Mouse (Mus musculus): ENCODE measurements around the gene Tmem51. TPM values are rescaled to one million over a fixed set of nuclear protein-coding genes. Genes with fewer than 3 reads are reported as not detected.
A peak's percentile ranks its signal among the peaks of the same experiment; 100 is the strongest.

Tmem51 gene
- polyA plus RNA-seq, 1 experiment from 2014 or later, result 23.0 TPM

GRCm38 (mm10) chr4:142065835-142066234, 18.3 kb downstream of the Tmem51 start:
- ATAC-seq (ENCODE audit: low FRiP score, low TSS enrichment), result 0 out of 2 replicates have a peak, but pooled peaks have one; percentile 2
- no peaks in the 10 kb centered on the region for H3K36me3 ChIP-seq (ENCODE audit: control insufficient read depth, insufficient read depth, low read length)
- no peak overlapping the region for H3K4me2 ChIP-seq (replicated peaks; ENCODE audit: low read depth, low read length)
- 63% methylated on average over 6 of the region's 6 CpGs for WGBS
- peaks cover 13% of the 10 kb centered on the region for H3K4me1 ChIP-seq (ENCODE audit: control insufficient read depth, insufficient read depth, low read length)
- no peak overlapping the region for H3K9ac ChIP-seq (ENCODE audit: low read depth, low read length)
- H3K27ac ChIP-seq (ENCODE audit: low read depth, low read length), result no peak overlapping the region
- no peaks in the 10 kb centered on the region for H3K9me3 ChIP-seq (ENCODE audit: control insufficient read depth, low read length)
- 0 out of 2 replicates have a peak, but pooled peaks cover 3% of the 10 kb centered on the region for H3K27me3 ChIP-seq (ENCODE audit: control insufficient read depth, insufficient read depth, low read length)
- no peak overlapping the region for H3K4me3 ChIP-seq (ENCODE audit: low read length)

- WGBS, result 63% methylated on average over 8 of the region's 8 CpGs
- H3K27ac ChIP-seq (ENCODE audit: low read depth, low read length), result no peak overlapping the region
- peaks cover 16% of the 10 kb centered on the region for H3K4me1 ChIP-seq (ENCODE audit: control insufficient read depth, insufficient read depth, low read length)
Measured at GRCm38 (mm10) chr4:142065270-142065669, 18.8 kb downstream of the Tmem51 start.

GRCm38 (mm10) chr4:142064582-142065228, 19.4 kb downstream of the Tmem51 start:
- H3K9ac ChIP-seq (ENCODE audit: low read depth, low read length), result no peak overlapping the region
- H3K4me1 ChIP-seq (ENCODE audit: control insufficient read depth, insufficient read depth, low read length), result peaks cover 16% of the 10 kb centered on the region
- H3K27ac ChIP-seq (ENCODE audit: low read depth, low read length), result no peak overlapping the region
- WGBS, result 85% methylated on average over 11 of the region's 11 CpGs
- H3K4me3 ChIP-seq (ENCODE audit: low read length), result no peak overlapping the region
- H3K9me3 ChIP-seq (ENCODE audit: control insufficient read depth, low read length), result no peaks in the 10 kb centered on the region
- H3K4me2 ChIP-seq (replicated peaks; ENCODE audit: low read depth, low read length), result no peak overlapping the region
- H3K36me3 ChIP-seq (ENCODE audit: control insufficient read depth, insufficient read depth, low read length), result no peaks in the 10 kb centered on the region
- ATAC-seq (ENCODE audit: low FRiP score, low TSS enrichment), result no peak
- 0 out of 2 replicates have a peak, but pooled peaks cover 3% of the 10 kb centered on the region for H3K27me3 ChIP-seq (ENCODE audit: control insufficient read depth, insufficient read depth, low read length)

More at GRCm38 (mm10) chr4:142065270-142065669, 18.8 kb downstream of the Tmem51 start:
- Histone ChIP-seq H3K27me3 (ENCODE audit: control insufficient read depth, insufficient read depth, low read length) (0 out of 2 replicates have a peak, but pooled peaks cover 3% of the 10 kb centered on the region), H3K4me2 (replicated peaks; ENCODE audit: low read depth, low read length) (no peak overlapping the region), H3K9me3 (ENCODE audit: control insufficient read depth, low read length) (no peaks in the 10 kb centered on the region), H3K4me3 (ENCODE audit: low read length) (no peak overlapping the region), H3K9ac (ENCODE audit: low read depth, low read length) (no peak overlapping the region), H3K36me3 (ENCODE audit: control insufficient read depth, insufficient read depth, low read length) (no peaks in the 10 kb centered on the region)
- ATAC-seq (ENCODE audit: low FRiP score, low TSS enrichment), result no peak

DNA sequence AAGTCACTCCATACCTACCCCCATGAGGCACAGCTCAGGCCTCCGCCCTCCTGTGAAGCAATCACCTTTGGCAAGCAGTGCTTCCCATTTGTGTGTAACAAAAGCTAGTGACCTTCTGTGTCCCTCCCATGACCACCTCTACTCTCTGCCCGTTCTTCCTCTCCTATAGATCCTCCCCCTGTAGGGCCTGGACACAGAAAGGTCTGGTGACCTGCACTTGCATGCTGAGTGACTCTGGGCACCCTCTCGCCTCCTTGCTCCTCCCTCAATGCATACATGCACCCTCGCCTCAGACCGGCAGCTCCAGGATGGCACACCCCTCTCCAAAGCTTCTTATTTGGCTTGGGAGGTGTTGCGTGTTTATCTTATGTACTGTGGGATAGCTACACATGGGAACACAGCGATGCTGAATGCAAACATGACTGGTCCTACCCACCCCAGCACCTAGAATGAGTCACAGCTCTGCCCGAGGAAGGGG, 21.0 kb downstream of the Tmem51 start:
- 80% methylated on average over 8 of the region's 8 CpGs for WGBS

DNA sequence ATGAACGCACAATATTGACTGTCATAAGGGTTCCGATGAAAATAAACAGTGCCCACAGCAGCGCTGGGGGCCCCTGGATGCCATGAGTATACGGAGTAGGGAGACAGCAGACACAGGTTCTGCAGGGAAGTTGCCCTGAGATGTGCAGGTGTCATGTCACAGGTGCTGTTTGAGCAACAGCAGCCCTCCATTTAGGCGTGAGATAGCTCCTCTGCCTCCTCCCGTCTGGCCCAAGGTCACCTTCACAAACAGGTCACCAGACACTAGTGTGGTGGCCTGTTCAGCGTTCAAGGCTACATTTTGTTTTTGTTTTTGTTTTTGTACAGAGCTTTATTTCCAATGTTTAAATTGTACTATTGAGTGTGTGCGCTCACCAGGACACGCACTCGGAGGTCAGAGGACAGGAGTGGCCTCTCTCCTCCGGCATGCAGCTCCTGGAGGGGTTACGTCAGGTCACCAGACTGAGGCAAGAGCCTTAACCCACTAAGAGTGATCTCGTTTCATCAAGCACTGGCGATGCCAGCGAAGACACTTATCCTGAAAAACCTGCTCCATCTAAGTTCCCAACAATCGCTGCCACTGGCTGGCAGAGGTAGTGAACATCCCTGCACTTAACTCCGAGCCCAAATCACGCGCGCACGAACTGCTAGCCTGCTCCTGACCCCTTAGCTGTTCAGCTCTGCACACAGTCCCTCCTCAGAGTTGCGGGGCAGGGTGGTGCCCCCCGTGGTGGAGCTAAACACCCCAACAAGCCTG, 22.4 kb downstream of the Tmem51 start:
- ATAC-seq (ENCODE audit: low FRiP score, low TSS enrichment), result no peak
- no peak overlapping the region for H3K4me2 ChIP-seq (replicated peaks; ENCODE audit: low read depth, low read length)
- no peaks in the 10 kb centered on the region for H3K36me3 ChIP-seq (ENCODE audit: control insufficient read depth, insufficient read depth, low read length)
- no peak overlapping the region for H3K27ac ChIP-seq (ENCODE audit: low read depth, low read length)
- H3K27me3 ChIP-seq (ENCODE audit: control insufficient read depth, insufficient read depth, low read length), result no peaks in the 10 kb centered on the region
- H3K4me3 ChIP-seq (ENCODE audit: low read length), result no peak overlapping the region
- H3K9ac ChIP-seq (ENCODE audit: low read depth, low read length), result no peak overlapping the region
- no peaks in the 10 kb centered on the region for H3K9me3 ChIP-seq (ENCODE audit: control insufficient read depth, low read length)
- WGBS, result 74% methylated on average over 23 of the region's 23 CpGs
- peaks cover 13% of the 10 kb centered on the region; the same call in 1 of the 2 replicates for H3K4me1 ChIP-seq (ENCODE audit: control insufficient read depth, insufficient read depth, low read length)

More for the DNA sequence above, 21.0 kb downstream of the Tmem51 start:
- Histone ChIP-seq H3K4me1 (ENCODE audit: control insufficient read depth, insufficient read depth, low read length) (peaks cover 13% of the 10 kb centered on the region; the same call in 1 of the 2 replicates), H3K9me3 (ENCODE audit: control insufficient read depth, low read length) (no peaks in the 10 kb centered on the region), H3K4me2 (replicated peaks; ENCODE audit: low read depth, low read length) (no peak overlapping the region), H3K9ac (ENCODE audit: low read depth, low read length) (no peak overlapping the region), H3K36me3 (ENCODE audit: control insufficient read depth, insufficient read depth, low read length) (no peaks in the 10 kb centered on the region), H3K27me3 (ENCODE audit: control insufficient read depth, insufficient read depth, low read length) (no peaks in the 10 kb centered on the region), H3K4me3 (ENCODE audit: low read length) (no peak overlapping the region), H3K27ac (ENCODE audit: low read depth, low read length) (no peak overlapping the region)
- ATAC-seq (ENCODE audit: low FRiP score, low TSS enrichment), result peak; percentile 17; the same call in 1 of the 2 replicates

GRCm38 (mm10) chr4:142060455-142061378, 23.4 kb downstream of the Tmem51 start:
- Histone ChIP-seq H3K9me3 (ENCODE audit: control insufficient read depth, low read length) (no peaks in the 10 kb centered on the region), H3K27me3 (ENCODE audit: control insufficient read depth, insufficient read depth, low read length) (no peaks in the 10 kb centered on the region), H3K36me3 (ENCODE audit: control insufficient read depth, insufficient read depth, low read length) (no peaks in the 10 kb centered on the region), H3K9ac (ENCODE audit: low read depth, low read length) (no peak overlapping the region), H3K4me1 (ENCODE audit: control insufficient read depth, insufficient read depth, low read length) (peaks cover 9% of the 10 kb centered on the region; the same call in 1 of the 2 replicates), H3K4me2 (replicated peaks; ENCODE audit: low read depth, low read length) (no peak overlapping the region), H3K4me3 (ENCODE audit: low read length) (no peak overlapping the region), H3K27ac (ENCODE audit: low read depth, low read length) (no peak overlapping the region)
- no peak; the same call in 1 of the 2 replicates for ATAC-seq (ENCODE audit: low FRiP score, low TSS enrichment)
- 41% methylated on average over 18 of the region's 18 CpGs for WGBS

DNA sequence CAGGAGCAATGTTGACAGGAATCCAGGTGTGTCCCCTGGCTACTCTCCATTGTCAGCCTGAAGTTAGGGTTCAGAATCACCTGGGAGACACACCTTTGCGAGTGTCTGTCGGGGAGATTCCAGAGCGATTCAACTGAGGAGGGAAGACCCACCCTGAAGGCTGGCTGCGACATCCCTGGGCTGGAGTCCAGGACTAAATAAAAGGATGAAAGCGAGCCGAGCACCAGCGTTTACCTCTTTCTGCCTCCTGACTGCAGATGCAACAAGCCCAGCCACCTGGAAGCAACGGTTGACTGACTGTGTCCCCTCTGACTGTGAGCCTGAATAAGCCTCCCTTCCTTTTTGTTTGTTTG, 24.3 kb downstream of the Tmem51 start:
- 89% methylated on average over 8 of the region's 8 CpGs for WGBS
- no peak for ATAC-seq (ENCODE audit: low FRiP score, low TSS enrichment)
- H3K4me3 ChIP-seq (ENCODE audit: low read length), result no peak overlapping the region
- H3K4me2 ChIP-seq (replicated peaks; ENCODE audit: low read depth, low read length), result no peak overlapping the region
- H3K27me3 ChIP-seq (ENCODE audit: control insufficient read depth, insufficient read depth, low read length), result no peaks in the 10 kb centered on the region
- H3K27ac ChIP-seq (ENCODE audit: low read depth, low read length), result no peak overlapping the region
- 0 out of 2 replicates have a peak, but pooled peaks cover 7% of the 10 kb centered on the region for H3K4me1 ChIP-seq (ENCODE audit: control insufficient read depth, insufficient read depth, low read length)
- H3K9ac ChIP-seq (ENCODE audit: low read depth, low read length), result no peak overlapping the region
- H3K9me3 ChIP-seq (ENCODE audit: control insufficient read depth, low read length), result no peaks in the 10 kb centered on the region
- H3K36me3 ChIP-seq (ENCODE audit: control insufficient read depth, insufficient read depth, low read length), result no peaks in the 10 kb centered on the region

DNA sequence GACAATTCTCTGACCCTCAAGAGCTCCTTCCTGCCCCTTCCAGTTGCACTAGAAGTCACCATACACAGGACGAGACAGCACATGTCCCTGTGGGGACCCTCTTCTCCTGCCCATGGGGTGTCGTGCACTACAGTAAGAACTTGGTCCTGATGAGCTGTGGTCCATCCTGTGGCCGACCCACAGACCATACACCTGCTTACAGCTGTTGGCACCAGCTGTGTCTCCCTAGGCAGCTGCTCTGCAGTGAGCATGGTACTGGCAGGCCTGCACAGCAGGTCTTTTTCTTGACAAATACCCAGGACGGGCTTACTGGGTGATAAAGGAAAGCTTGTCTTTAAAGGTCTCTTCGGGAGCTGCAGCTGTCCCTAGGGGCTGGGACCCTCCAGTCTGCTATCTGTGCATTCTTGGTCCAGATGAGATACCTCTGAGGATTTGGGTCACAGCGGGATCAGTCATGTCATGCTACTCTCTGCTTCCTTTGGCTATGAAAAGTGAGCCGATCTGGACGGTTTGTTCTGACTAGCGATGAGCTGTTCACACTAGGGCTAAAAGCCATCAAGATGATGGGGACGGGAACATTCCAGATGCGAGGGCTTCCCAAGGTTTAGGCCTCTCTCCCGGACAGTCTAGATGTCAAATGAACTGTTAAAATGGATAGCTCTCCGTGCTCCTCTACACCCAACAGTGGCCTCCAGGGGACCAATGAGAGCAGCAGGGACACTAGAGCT, 24.8 kb downstream of the Tmem51 start:
- no peak overlapping the region for H3K27ac ChIP-seq (ENCODE audit: low read depth, low read length)
- H3K27me3 ChIP-seq (ENCODE audit: control insufficient read depth, insufficient read depth, low read length), result no peaks in the 10 kb centered on the region
- no peak overlapping the region for H3K9ac ChIP-seq (ENCODE audit: low read depth, low read length)
- H3K36me3 ChIP-seq (ENCODE audit: control insufficient read depth, insufficient read depth, low read length), result no peaks in the 10 kb centered on the region
- no peak overlapping the region for H3K4me2 ChIP-seq (replicated peaks; ENCODE audit: low read depth, low read length)
- no peak for ATAC-seq (ENCODE audit: low FRiP score, low TSS enrichment)
- no peak overlapping the region for H3K4me3 ChIP-seq (ENCODE audit: low read length)
- H3K9me3 ChIP-seq (ENCODE audit: control insufficient read depth, low read length), result no peaks in the 10 kb centered on the region
- peaks cover 11% of the 10 kb centered on the region; the same call in 1 of the 2 replicates for H3K4me1 ChIP-seq (ENCODE audit: control insufficient read depth, insufficient read depth, low read length)
- WGBS, result 91% methylated on average over 13 of the region's 13 CpGs

All from kidney, embryonic 14.5 days (tissue).